Mouse (Mus musculus) intestine, embryonic 14.5 days (tissue): ENCODE measurements around the gene Aph1c. TPM values are rescaled to one million over a fixed set of nuclear protein-coding genes. Genes with fewer than 3 reads are reported as not detected.
A peak's percentile ranks its signal among the peaks of the same experiment; 100 is the strongest.

Experiments used
- ATAC-seq: fragments of 200-750 bp; cut with Nextera tagmentation; replicated peaks from 2 replicates; pipeline ENCODE4 v1.8.0; 2017; ENCODE audit warnings: low read depth, moderate number of reproducible peaks, moderate TSS enrichment, moderate library complexity; ENCODE audit not compliant: low FRiP score, low TSS enrichment
- DNase-seq: peaks from one replicate; pipeline ENCODE4 v3.0.0-alpha.2; 2018; ENCODE audit warnings: low spot score
- H3K27ac ChIP-seq: fragments of 300-500 bp; sonication (generic); 2 replicates; pipeline ENCODE4 v1.5.1; 2014; ENCODE audit warnings: low read depth, mild to moderate bottlenecking, control low read depth
- H3K27me3 ChIP-seq: fragments of 300-500 bp; sonication (generic); replicated peaks from 2 replicates; pipeline ENCODE4 v1.6.1; 2014; ENCODE audit warnings: low read length, control low read depth; ENCODE audit not compliant: control insufficient read depth, insufficient read depth
- H3K36me3 ChIP-seq: fragments of 300-500 bp; sonication (generic); 2 replicates; pipeline ENCODE4 v1.6.1; 2014; ENCODE audit warnings: low read length, control low read depth; ENCODE audit not compliant: control insufficient read depth, insufficient read depth
- H3K4me1 ChIP-seq: fragments of 300-500 bp; sonication (generic); replicated peaks from 2 replicates; pipeline ENCODE4 v1.6.1; 2014; ENCODE audit warnings: low read length, control low read depth, mixed read lengths; ENCODE audit not compliant: control insufficient read depth, insufficient read depth
- H3K4me2 ChIP-seq: fragments of 300-500 bp; sonication (generic); 2 replicates; pipeline ENCODE4 v1.6.1; 2014; ENCODE audit warnings: low read length
- H3K4me3 ChIP-seq: fragments of 300-500 bp; sonication (generic); 2 replicates; pipeline ENCODE4 v1.5.1; 2014; ENCODE audit warnings: low read depth, low read length, control low read depth, mixed read lengths
- H3K9ac ChIP-seq: fragments of 300-500 bp; sonication (generic); 2 replicates; pipeline ENCODE4 v1.6.1; 2014; ENCODE audit warnings: mild to moderate bottlenecking, low read length
- H3K9me3 ChIP-seq: fragments of 300-500 bp; sonication (generic); 2 replicates; pipeline ENCODE4 v1.6.1; 2016; ENCODE audit warnings: low read length, control low read depth; ENCODE audit not compliant: control insufficient read depth
- WGBS: fragments of 180-500 bp; shearing (Covaris S2); extraction: QIAGEN DNeasy Blood & Tissue Kit; methylation state at CpG from one replicate; pipeline ENCODE4 v1.1.7; 2014; 5-methylcytosine and 5-hydroxymethylcytosine counted together
- polyA plus RNA-seq: library from polyadenylated mRNA; unstranded; fragments of >200 nt; fragmentation: Nextera tagmentation; extraction: Ambion mirVana; gene quantifications from 2 replicates; pipeline ENCODE4 v1.2.1, GENCODE M21; 2014

Gene Aph1c
- 3.0 and 5.2 TPM in 2 replicates for polyA plus RNA-seq

- H3K4me1 ChIP-seq = peaks cover 11% of the 10 kb centered on the region
- 0 out of 2 replicates have a peak, but pooled peaks cover 3% of the 10 kb centered on the region for H3K27me3 ChIP-seq
- under 1% methylated on average over 58 of the region's 58 CpGs for WGBS
- H3K4me2 ChIP-seq = peak within 1 kb of the TSS; percentile 84
- H3K4me3 ChIP-seq = peak within 1 kb of the TSS; percentile 66
- no peaks in the 10 kb centered on the region for H3K36me3 ChIP-seq
- peak; percentile 99 for ATAC-seq
- H3K27ac ChIP-seq = no peak within 1 kb of the TSS; the same call in 1 of the 2 replicates
- peak; percentile 97 for DNase-seq
- no peaks in the 10 kb centered on the region for H3K9me3 ChIP-seq
- peak within 1 kb of the TSS; percentile 44 for H3K9ac ChIP-seq
Measured at GRCm38 (mm10) chr9:66834318-66835096, at the start of gene Aph1c. TSS of gene Aph1c (minus strand) at chr9:66834726.

GRCm38 (mm10) chr9:66883500-66883899 is 49.0 kb upstream of the Aph1c start:
- Histone ChIP-seq H3K9ac (no peak overlapping the region), H3K9me3 (no peaks in the 10 kb centered on the region), H3K4me3 (no peak overlapping the region), H3K4me1 (0 out of 2 replicates have a peak, but pooled peaks cover 12% of the 10 kb centered on the region), H3K36me3 (no peaks in the 10 kb centered on the region), H3K27ac (no peak overlapping the region), H3K4me2 (no peak overlapping the region), H3K27me3 (no peaks in the 10 kb centered on the region)
- 84% methylated on average over 5 of the region's 5 CpGs for WGBS
- ATAC-seq (no peak), DNase-seq (no peak)

GRCm38 (mm10) chr9:66882406-66882821 is 47.9 kb upstream of the Aph1c start:
- no peak overlapping the region; the same call in 1 of the 2 replicates for H3K27ac ChIP-seq
- no peak overlapping the region for H3K9ac ChIP-seq
- no peaks in the 10 kb centered on the region for H3K9me3 ChIP-seq
- DNase-seq = no peak
- H3K36me3 ChIP-seq = no peaks in the 10 kb centered on the region
- 50% methylated on average over 8 of the region's 8 CpGs for WGBS
- peaks cover 4% of the 10 kb centered on the region; the same call in 1 of the 2 replicates for H3K4me1 ChIP-seq
- H3K4me2 ChIP-seq = no peak overlapping the region
- ATAC-seq = no peak
- H3K4me3 ChIP-seq = no peak overlapping the region
- no peaks in the 10 kb centered on the region for H3K27me3 ChIP-seq

- Histone ChIP-seq H3K9ac (no peak overlapping the region), H3K4me1 (peaks cover 4% of the 10 kb centered on the region; the same call in 1 of the 2 replicates), H3K36me3 (no peaks in the 10 kb centered on the region), H3K27ac (no peak overlapping the region; the same call in 1 of the 2 replicates), H3K9me3 (no peaks in the 10 kb centered on the region), H3K4me3 (no peak overlapping the region), H3K4me2 (no peak overlapping the region), H3K27me3 (no peaks in the 10 kb centered on the region)
- 83% methylated on average over 3 of the region's 3 CpGs for WGBS
- no peak for ATAC-seq
- no peak for DNase-seq
Measured at GRCm38 (mm10) chr9:66881858-66882257, 47.3 kb upstream of the Aph1c start.

GRCm38 (mm10) chr9:66880752-66881151 is 46.2 kb upstream of the Aph1c start:
- DNase-seq = no peak
- Histone ChIP-seq H3K9ac (no peak overlapping the region), H3K4me2 (no peak overlapping the region), H3K36me3 (no peaks in the 10 kb centered on the region), H3K27me3 (no peaks in the 10 kb centered on the region), H3K27ac (no peak overlapping the region), H3K4me1 (no peaks in the 10 kb centered on the region; the same call in 1 of the 2 replicates), H3K4me3 (no peak overlapping the region), H3K9me3 (no peaks in the 10 kb centered on the region)
- 89% methylated on average over 2 of the region's 2 CpGs for WGBS
- no peak for ATAC-seq

- no peaks in the 10 kb centered on the region for H3K36me3 ChIP-seq
- no peak overlapping the region for H3K4me3 ChIP-seq
- H3K27me3 ChIP-seq = no peaks in the 10 kb centered on the region
- H3K4me1 ChIP-seq = no peaks in the 10 kb centered on the region; the same call in 1 of the 2 replicates
- H3K27ac ChIP-seq = no peak overlapping the region
- no peak overlapping the region for H3K4me2 ChIP-seq
- 82% methylated on average over 6 of the region's 6 CpGs for WGBS
- no peak overlapping the region for H3K9ac ChIP-seq
- ATAC-seq (no peak), DNase-seq (no peak)
- 0 out of 2 replicates have a peak, but pooled peaks cover 3% of the 10 kb centered on the region for H3K9me3 ChIP-seq
Measured at GRCm38 (mm10) chr9:66879486-66879885, 45.0 kb upstream of the Aph1c start.

- no peak overlapping the region for H3K27ac ChIP-seq
- H3K9me3 ChIP-seq = 0 out of 2 replicates have a peak, but pooled peaks cover 3% of the 10 kb centered on the region
- no peak overlapping the region for H3K4me3 ChIP-seq
- WGBS = 90% methylated on average over 3 of the region's 3 CpGs
- H3K4me1 ChIP-seq = no peaks in the 10 kb centered on the region; the same call in 1 of the 2 replicates
- no peak for ATAC-seq
- DNase-seq = no peak
- H3K9ac ChIP-seq = no peak overlapping the region
- no peak overlapping the region for H3K4me2 ChIP-seq
- H3K36me3 ChIP-seq = no peaks in the 10 kb centered on the region
- H3K27me3 ChIP-seq = no peaks in the 10 kb centered on the region
Measured at GRCm38 (mm10) chr9:66878899-66879298, 44.4 kb upstream of the Aph1c start.

- H3K27me3 ChIP-seq = no peaks in the 10 kb centered on the region
- H3K36me3 ChIP-seq = no peaks in the 10 kb centered on the region
- H3K4me1 ChIP-seq = no peaks in the 10 kb centered on the region; the same call in 1 of the 2 replicates
- no peak overlapping the region for H3K4me3 ChIP-seq
- no peak for DNase-seq
- H3K9ac ChIP-seq = no peak overlapping the region
- no peak overlapping the region for H3K27ac ChIP-seq
- 62% methylated on average over 5 of the region's 5 CpGs for WGBS
- H3K9me3 ChIP-seq = 0 out of 2 replicates have a peak, but pooled peaks cover 3% of the 10 kb centered on the region
- no peak for ATAC-seq
- no peak overlapping the region for H3K4me2 ChIP-seq
Measured at GRCm38 (mm10) chr9:66876577-66876976, 42.1 kb upstream of the Aph1c start.
